Mouse (Mus musculus): ENCODE data around the gene Fam114a2.
"Not testable (repeated sequence)": the region's sequence is repeated elsewhere in the genome, so short reads cannot be mapped to it uniquely, and the experiment has no call there.

Gene Fam114a2

GRCm38 (mm10) chr11:57518091-57518750 is at the start of gene Fam114a2, which contains the start of gene Mfap3:
Gene Fam114a2, minus strand, starts transcription at chr11:57518617.
Gene Mfap3, plus strand, starts transcription at chr11:57518664.
- peak; percentile 93 to 97 for DNase-seq (ENCODE audit: low spot score in 2 of 2)

GRCm38 (mm10) chr11:57566091-57567035 is 47.9 kb upstream of the Fam114a2 start:
- DNase-seq (ENCODE audit: low spot score in 2 of 2) = no peak

GRCm38 (mm10) chr11:57564564-57564963 is 46.1 kb upstream of the Fam114a2 start:
- DNase-seq (ENCODE audit: low spot score in 2 of 2) = no peak

- DNase-seq (ENCODE audit: low spot score in 2 of 2) = not testable (repeated sequence)
Measured at GRCm38 (mm10) chr11:57557936-57558335, 39.5 kb upstream of the Fam114a2 start.

GRCm38 (mm10) chr11:57553015-57553780 is 34.8 kb upstream of the Fam114a2 start:
- no peak for DNase-seq (ENCODE audit: low spot score in 2 of 2)

- no peak for DNase-seq (ENCODE audit: low spot score in 2 of 2)
Measured at GRCm38 (mm10) chr11:57551016-57551415, 32.6 kb upstream of the Fam114a2 start.

GRCm38 (mm10) chr11:57550230-57550629 is 31.8 kb upstream of the Fam114a2 start:
- DNase-seq (ENCODE audit: low spot score in 2 of 2) = no peak

GRCm38 (mm10) chr11:57548618-57549550 is 30.5 kb upstream of the Fam114a2 start:
- DNase-seq (ENCODE audit: low spot score in 2 of 2) = peak; percentile 31 to 78

- DNase-seq (ENCODE audit: low spot score in 2 of 2) = no peak
Measured at GRCm38 (mm10) chr11:57540681-57541080, 22.3 kb upstream of the Fam114a2 start.

GRCm38 (mm10) chr11:57539841-57540418 is 21.5 kb upstream of the Fam114a2 start:
- no peak for DNase-seq (ENCODE audit: low spot score in 2 of 2)

- no peak for DNase-seq (ENCODE audit: low spot score in 2 of 2)
Measured at GRCm38 (mm10) chr11:57535912-57536311, 17.5 kb upstream of the Fam114a2 start.

GRCm38 (mm10) chr11:57532306-57532705 is 13.9 kb upstream of the Fam114a2 start:
- no peak for DNase-seq (ENCODE audit: low spot score in 2 of 2)

GRCm38 (mm10) chr11:57531300-57531950 is 13.0 kb upstream of the Fam114a2 start:
- DNase-seq (ENCODE audit: low spot score in 2 of 2) = no peak

GRCm38 (mm10) chr11:57529111-57529510 is 10.7 kb upstream of the Fam114a2 start:
- no peak for DNase-seq (ENCODE audit: low spot score in 2 of 2)

GRCm38 (mm10) chr11:57527506-57527905 is 9.1 kb upstream of the Fam114a2 start:
- no peak for DNase-seq (ENCODE audit: low spot score in 2 of 2)

- DNase-seq (ENCODE audit: low spot score in 2 of 2) = no peak
Measured at GRCm38 (mm10) chr11:57525900-57526299, 7.5 kb upstream of the Fam114a2 start.

GRCm38 (mm10) chr11:57524597-57524996 is 6.2 kb upstream of the Fam114a2 start:
- DNase-seq (ENCODE audit: low spot score in 2 of 2) = no peak

GRCm38 (mm10) chr11:57523418-57523817 is 5.0 kb upstream of the Fam114a2 start:
- no peak for DNase-seq (ENCODE audit: low spot score in 2 of 2)

- DNase-seq (ENCODE audit: low spot score in 2 of 2) = no peak
Measured at GRCm38 (mm10) chr11:57522046-57522445, 3.6 kb upstream of the Fam114a2 start.

GRCm38 (mm10) chr11:57521206-57521605 is 2.8 kb upstream of the Fam114a2 start:
- DNase-seq (ENCODE audit: low spot score in 2 of 2) = no peak
